Mouse (Mus musculus): ENCODE data around the gene Irf4. TPM values are rescaled to one million over a fixed set of nuclear protein-coding genes. Genes with fewer than 3 reads are reported as not detected.

The Irf4 gene
- total RNA-seq, 2 experiments from 2014 or later = 5.1 to 11.3 TPM

DNA sequence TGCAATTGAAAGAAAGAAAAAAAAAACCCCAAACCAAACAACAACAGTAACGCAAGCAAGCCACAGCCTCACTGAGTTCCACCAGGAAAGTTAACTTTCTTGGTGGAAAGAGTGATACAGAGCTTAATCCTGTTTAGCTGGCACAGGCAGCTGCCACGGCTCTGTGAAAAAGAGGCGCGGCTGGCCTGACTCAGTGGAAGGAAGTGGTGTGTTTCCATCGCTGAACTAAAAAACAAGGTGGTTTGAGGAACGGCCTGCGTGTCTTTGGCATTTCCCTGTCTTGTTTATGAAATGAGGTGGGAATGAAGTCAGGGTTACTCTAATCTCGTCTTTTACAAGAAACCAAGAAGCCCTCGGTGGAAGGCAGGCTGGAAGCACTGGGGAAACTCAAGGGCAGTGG, 43.3 kb downstream of the Irf4 start:
- no peak for ATAC-seq (replicated peaks; ENCODE audit: low FRiP score, poor library complexity, severe bottlenecking)

DNA sequence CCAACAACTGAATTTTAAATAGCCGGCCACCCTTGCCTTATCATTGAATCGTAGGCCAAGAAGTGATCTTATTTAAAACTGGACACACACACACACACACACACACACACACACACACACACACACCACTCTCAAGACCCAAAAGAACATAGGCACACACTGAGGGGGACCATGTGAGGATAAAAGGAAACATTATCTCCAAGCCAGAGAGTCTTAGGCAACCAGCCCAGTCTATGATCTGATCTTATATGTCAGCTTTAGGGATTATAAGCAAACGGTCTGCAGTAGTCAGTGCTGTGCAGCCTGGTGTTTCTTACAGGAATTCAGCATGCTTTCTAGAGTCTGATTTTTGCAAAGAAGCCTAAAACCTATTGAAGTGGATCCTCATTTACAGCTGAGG, 43.7 kb downstream of the Irf4 start:
- no peak for ATAC-seq (replicated peaks; ENCODE audit: low FRiP score, poor library complexity, severe bottlenecking)

DNA sequence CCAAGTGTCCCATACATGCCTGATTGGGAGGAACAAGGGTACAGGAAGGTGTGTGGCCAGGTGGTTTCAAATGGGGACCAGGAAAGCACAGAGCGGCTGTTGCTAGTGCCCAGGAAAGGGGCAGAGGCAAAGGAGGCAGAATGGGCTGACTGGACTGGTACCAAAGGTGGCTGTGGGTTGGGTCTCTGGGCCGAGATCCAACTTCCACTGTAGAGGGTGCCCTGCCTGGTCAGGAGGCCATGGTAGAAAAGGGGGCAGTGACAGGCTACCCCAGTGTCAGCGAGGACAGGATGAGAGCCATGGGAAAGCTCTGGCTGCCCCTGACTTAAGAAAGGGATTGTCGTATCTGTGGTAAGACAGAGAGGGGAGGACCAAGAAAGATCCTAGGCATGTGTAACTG, 44.2 kb downstream of the Irf4 start:
- ATAC-seq (replicated peaks; ENCODE audit: low FRiP score, poor library complexity, severe bottlenecking) = no peak

DNA sequence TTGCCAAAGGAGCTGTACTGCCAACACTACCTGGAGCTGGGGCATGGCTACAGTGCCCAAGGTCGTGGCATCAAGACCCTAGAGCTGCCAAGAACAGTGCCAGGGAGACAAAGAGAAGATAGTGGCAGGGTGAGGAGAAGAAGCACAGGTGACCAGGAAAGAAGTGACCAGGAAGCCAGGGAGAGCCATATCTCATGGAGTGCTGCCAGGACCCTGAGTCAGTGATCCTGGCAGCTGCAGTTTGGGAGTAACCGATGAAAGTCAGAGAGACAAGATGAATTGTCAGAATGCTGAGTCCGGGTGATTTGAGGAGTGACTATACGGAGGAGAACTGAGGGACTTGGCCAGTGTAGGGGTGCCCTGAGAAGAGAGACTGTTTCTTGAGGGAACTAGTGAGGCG, 44.6 kb downstream of the Irf4 start:
- ATAC-seq (replicated peaks; ENCODE audit: low FRiP score, poor library complexity, severe bottlenecking) = no peak

DNA sequence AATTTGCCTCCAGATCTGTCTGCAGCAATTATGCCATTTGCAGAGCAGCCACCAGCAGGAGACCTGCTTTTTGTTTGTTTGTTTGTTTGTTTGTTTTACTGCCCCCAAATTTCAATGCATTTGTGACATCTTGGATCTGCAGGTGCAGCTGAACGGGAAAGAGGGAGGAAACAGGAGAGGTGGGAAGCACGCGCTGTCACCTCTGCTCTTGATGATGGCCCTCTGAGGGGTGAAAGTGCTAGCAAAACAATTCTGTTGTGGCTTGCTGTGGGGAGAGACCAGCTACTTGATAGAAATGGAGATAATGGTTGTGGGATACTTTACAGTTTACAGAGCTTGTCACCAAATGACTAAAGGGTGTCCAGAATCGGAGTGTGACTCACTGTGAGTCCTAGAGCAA, 46.9 kb downstream of the Irf4 start:
- no peak for ATAC-seq (replicated peaks; ENCODE audit: low FRiP score, poor library complexity, severe bottlenecking)

DNA sequence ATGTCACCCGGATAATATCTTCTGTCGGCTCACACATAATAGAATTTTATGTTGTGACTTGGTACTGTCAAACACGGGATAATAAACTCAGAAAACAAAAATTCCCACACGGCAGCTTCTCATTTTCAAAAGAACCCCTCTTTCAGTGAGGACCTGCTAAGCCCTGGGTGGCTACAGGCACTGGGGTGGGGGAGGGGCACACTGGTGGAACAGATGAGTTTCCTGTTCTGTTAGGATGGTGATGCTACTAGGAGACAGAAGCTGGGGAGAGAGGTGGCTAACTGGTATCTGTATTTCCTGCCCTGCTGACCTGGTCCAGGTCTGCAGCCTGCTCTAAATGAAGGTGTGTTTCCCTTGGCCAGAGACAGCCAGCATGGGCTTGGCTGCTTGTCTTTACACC, 52.9 kb downstream of the Irf4 start:
- no peak for ATAC-seq (replicated peaks; ENCODE audit: low FRiP score, poor library complexity, severe bottlenecking)

DNA sequence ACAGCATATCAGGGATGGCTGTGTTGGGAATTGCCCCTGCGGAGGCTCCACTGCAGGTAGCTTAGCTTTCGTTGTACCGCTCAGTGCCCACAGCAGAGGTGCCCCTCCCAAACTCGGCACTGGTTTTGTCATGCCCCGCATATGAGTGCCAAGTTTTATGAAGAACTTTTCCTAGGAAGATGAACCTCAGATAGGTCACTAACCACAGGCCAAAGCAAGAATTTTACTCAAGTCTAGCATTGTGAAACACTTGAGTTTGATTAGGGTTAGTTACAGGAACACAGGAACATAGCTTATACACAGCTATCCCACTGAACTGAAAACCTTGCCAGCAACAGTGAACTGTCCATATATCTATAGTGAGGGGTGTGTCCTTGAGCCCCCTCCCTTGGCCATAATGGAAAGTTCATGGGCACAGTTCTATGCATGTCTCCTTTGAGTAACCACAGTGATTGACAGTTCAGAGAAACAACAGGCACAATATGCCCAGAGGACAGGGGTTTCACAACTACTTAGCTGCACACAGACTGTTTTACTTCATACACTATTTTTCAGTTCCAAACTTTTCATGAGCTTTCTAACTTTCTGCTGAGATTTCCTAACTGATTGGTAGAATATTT, 53.4 kb downstream of the Irf4 start:
- no peak for ATAC-seq (replicated peaks; ENCODE audit: low FRiP score, poor library complexity, severe bottlenecking)

DNA sequence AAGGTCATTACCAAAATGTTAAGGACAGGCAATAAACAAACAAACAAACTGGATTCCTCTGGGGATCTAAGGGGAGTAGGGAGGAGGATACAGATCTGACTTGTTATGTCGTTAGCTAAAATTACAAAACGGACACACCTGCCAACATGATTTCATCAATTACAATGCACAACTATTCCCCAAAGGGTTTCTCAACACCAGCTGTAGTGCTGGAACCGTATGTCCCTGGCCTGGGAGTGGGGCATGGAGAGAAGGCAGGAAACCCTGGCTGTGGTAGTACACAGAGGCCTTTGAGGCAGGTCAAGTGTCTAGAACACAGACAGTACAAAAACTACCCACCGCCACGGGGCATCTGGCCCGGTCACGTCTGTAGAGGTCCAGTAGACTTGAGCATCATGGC, 60.2 kb downstream of the Irf4 start:
- ATAC-seq (replicated peaks; ENCODE audit: low FRiP score, poor library complexity, severe bottlenecking) = no peak

DNA sequence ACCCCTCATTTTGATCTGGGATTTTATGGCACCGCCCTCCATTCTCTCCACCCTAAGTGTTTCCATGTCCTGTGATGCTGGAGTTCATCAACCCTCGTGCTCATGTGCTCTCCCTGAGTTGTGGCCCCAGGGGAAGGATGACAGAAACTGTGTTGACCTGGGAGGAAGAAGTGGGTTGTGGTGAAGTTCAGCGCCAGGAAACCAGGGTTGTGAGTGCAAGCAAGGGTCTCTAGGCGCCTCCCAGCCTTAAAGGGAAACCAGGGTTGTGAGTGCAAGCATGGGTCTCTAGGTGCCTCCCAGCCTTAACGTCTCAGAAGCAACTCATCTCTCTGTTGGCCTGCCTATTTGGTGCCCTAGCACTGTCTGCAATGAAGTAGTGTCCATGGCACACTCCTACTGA, 64.4 kb downstream of the Irf4 start:
- ATAC-seq (replicated peaks; ENCODE audit: low FRiP score, poor library complexity, severe bottlenecking) = no peak

DNA sequence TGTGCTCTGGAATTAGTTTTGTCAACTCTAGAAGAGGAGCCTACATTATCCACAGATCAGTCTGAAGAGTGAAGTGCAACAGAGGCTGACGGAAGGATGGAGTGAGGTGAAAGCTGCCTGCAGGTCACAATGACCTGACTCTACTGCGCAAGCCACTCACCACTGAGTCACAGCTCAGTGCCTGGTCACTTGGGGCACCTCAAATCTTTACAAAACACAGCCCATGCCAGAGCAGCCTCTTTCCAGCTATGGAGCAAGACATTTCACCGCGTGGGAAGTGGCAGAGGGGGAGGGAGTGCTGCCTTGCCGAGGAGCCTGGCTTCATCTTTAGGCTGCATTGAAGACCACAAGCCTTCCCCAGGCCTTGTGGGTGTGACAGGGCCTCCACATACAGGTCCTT, 65.2 kb downstream of the Irf4 start:
- 0 out of 2 replicates have a peak, but pooled peaks have one; percentile 14 for ATAC-seq (replicated peaks; ENCODE audit: low FRiP score, poor library complexity, severe bottlenecking)

Other genes with a start within 250 kb of the Irf4 start
- 94.1 and 113 TPM in 2 replicates for gene Uqcrfs1, start 203.9 kb upstream of the Irf4 start, total RNA-seq (2015; ENCODE audit: low replicate concordance)
- 48.6 and 63.0 TPM in 2 replicates for gene Uqcrfs1, start 203.9 kb upstream of the Irf4 start, total RNA-seq (2017; ENCODE audit: low replicate concordance)
- 8.3 and 10.5 TPM in 2 replicates for gene Dusp22, start 89.2 kb upstream of the Irf4 start, total RNA-seq (2015; ENCODE audit: low replicate concordance)
- gene Dusp22, start 89.2 kb upstream of the Irf4 start, total RNA-seq (2017; ENCODE audit: low replicate concordance) = 3.1 TPM in 1 of 2 replicates, not detected in the other
- 3.2 and 5.0 TPM in 2 replicates for gene Hus1b, start 198.5 kb downstream of the Irf4 start, total RNA-seq (2015; ENCODE audit: low replicate concordance)
- 2.8 TPM in 1 of 2 replicates, not detected in the other for gene Hus1b, start 198.5 kb downstream of the Irf4 start, total RNA-seq (2017; ENCODE audit: low replicate concordance)
- gene Exoc2, start 224.9 kb downstream of the Irf4 start, total RNA-seq (2015; ENCODE audit: low replicate concordance) = 46.9 and 72.9 TPM in 2 replicates
- gene Exoc2, start 224.9 kb downstream of the Irf4 start, total RNA-seq (2017; ENCODE audit: low replicate concordance) = 29.1 and 57.1 TPM in 2 replicates
- gene Gm5447, start 225.0 kb downstream of the Irf4 start, total RNA-seq (2015; ENCODE audit: low replicate concordance) = not detected in 2 replicates
- not detected in 2 replicates for gene Gm5447, start 225.0 kb downstream of the Irf4 start, total RNA-seq (2017; ENCODE audit: low replicate concordance)